14 mouse cellular contexts compared by ENCODE assay signal in the genomic region with DNA sequence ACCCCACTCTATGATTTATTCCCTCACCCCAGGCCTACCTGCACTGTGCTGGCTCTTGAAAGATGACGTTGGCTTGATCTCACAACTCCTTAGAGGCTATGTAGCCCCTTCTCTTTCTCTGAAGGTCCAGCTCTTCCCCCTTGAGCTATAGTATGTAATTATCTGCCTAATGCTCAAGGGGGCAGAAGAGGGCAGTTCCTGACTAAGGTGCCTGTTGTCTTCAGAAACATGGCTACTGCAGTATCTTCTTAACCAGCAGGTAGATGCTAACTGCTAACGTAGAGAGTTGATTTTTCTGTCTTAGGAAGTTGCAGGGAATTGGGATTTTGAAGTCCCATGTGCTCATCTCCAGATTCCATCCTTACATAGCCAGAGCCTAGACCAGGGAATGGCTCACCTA. TPM values are rescaled to one million over a fixed set of nuclear protein-coding genes. Genes with fewer than 3 reads are reported as not detected.
DNase-seq lines count a peak whose midpoint lies in the region; ATAC-seq and TF ChIP-seq lines count a peak whose summit lies in the region.
"Had no signal": no experiment of that assay in that cellular context is flagged by ENCODE, and none has a peak within 500 bp of the region (broad histone marks: within the 10 kb centered on the region; RNA-seq: fewer than 3 reads in every experiment).

No protein-coding gene starts in this region.

- H3K27ac ChIP-seq in forebrain, embryonic 11.5 days (ENCODE audit: low read depth, low read length), result no peak overlapping the region
- H3K27ac ChIP-seq in forebrain, embryonic 13.5 days, result no peak overlapping the region
- no peak overlapping the region for H3K27ac ChIP-seq in lung, embryonic 14.5 days (ENCODE audit: low read depth)
- H3K27ac ChIP-seq: midbrain, embryonic 12.5 days had no signal

- no peak overlapping the region for H3K4me2 ChIP-seq in forebrain, embryonic 11.5 days (ENCODE audit: low read depth, low read length, severe bottlenecking)
- no peak overlapping the region for H3K4me2 ChIP-seq in forebrain, embryonic 13.5 days
- no peak overlapping the region for H3K4me2 ChIP-seq in lung, embryonic 14.5 days
- H3K4me2 ChIP-seq: midbrain, embryonic 12.5 days had no signal

- no peak for ATAC-seq in forebrain, embryonic 11.5 days (replicated peaks; ENCODE audit: low FRiP score)
- no peak for ATAC-seq in forebrain, embryonic 13.5 days
- no peak for ATAC-seq in lung, embryonic 14.5 days (ENCODE audit: insufficient read depth)
- peak; percentile 66 for ATAC-seq in megakaryocyte-erythroid progenitor cell, adult 5-6 weeks (replicated peaks; ENCODE audit: low FRiP score, low TSS enrichment, poor library complexity, severe bottlenecking)

- H3K9ac ChIP-seq in forebrain, embryonic 11.5 days (ENCODE audit: low read length), result no peak overlapping the region
- H3K9ac ChIP-seq in forebrain, embryonic 13.5 days, result no peak overlapping the region
- no peak overlapping the region for H3K9ac ChIP-seq in lung, embryonic 14.5 days
- H3K9ac ChIP-seq: midbrain, embryonic 12.5 days had no signal

- H3K4me1 ChIP-seq in forebrain, embryonic 11.5 days (replicated peaks; ENCODE audit: control insufficient read depth, insufficient read depth, low read length), result peaks cover 2% of the 10 kb centered on the region; the same call in 1 of the 2 replicates
- H3K4me1 ChIP-seq in forebrain, embryonic 13.5 days, result peaks cover 9% of the 10 kb centered on the region
- H3K4me1 ChIP-seq in lung, embryonic 14.5 days (ENCODE audit: insufficient read depth), result no peaks in the 10 kb centered on the region

- no peaks in the 10 kb centered on the region for H3K27me3 ChIP-seq in forebrain, embryonic 11.5 days (ENCODE audit: control insufficient read depth, insufficient read depth, low read length)
- H3K27me3 ChIP-seq in forebrain, embryonic 13.5 days, result 0 out of 2 replicates have a peak, but pooled peaks cover 9% of the 10 kb centered on the region
- no peaks in the 10 kb centered on the region for H3K27me3 ChIP-seq in lung, embryonic 14.5 days (ENCODE audit: insufficient read depth, low read length)

- DNase-seq in forebrain, embryonic 11.5 days (ENCODE audit: low spot score), result peak; percentile 41
- peak; percentile 25 for DNase-seq in lung, embryonic 14.5 days
- DNase-seq in lung, postnatal 4 days, result no peak
- peak; percentile 66 for DNase-seq in NIH3T3 (ENCODE audit: low read depth)
- no peak for DNase-seq in natural killer cell, adult 2 months (ENCODE audit: low spot score in 2 of 2)
- DNase-seq in heart, adult 18-20 months, result no peak
- DNase-seq: cerebellum, postnatal 10 days; gastrocnemius, postnatal 36 days; kidney, postnatal 4 days had no signal

- TF ChIP-seq CTCF in lung, embryonic 14.5 days (IDR thresholded peaks at IDR 0.05; ENCODE audit: low read depth), result peak; percentile 53

- WGBS in forebrain, embryonic 11.5 days, result 56% methylated on average over 2 of the region's 2 CpGs
- 53% methylated on average over 2 of the region's 2 CpGs for WGBS in forebrain, embryonic 13.5 days
- WGBS in lung, embryonic 14.5 days, result 50% methylated on average over 2 of the region's 2 CpGs

- no peaks in the 10 kb centered on the region for H3K36me3 ChIP-seq in forebrain, embryonic 11.5 days (ENCODE audit: control insufficient read depth, insufficient read depth, low read length)
- no peaks in the 10 kb centered on the region for H3K36me3 ChIP-seq in forebrain, embryonic 13.5 days (ENCODE audit: poor library complexity, severe bottlenecking)
- H3K36me3 ChIP-seq in lung, embryonic 14.5 days (ENCODE audit: insufficient read depth), result no peaks in the 10 kb centered on the region
- H3K36me3 ChIP-seq: midbrain, embryonic 12.5 days had no signal

- H3K4me3 ChIP-seq in forebrain, embryonic 11.5 days (ENCODE audit: low read depth, low read length), result no peak overlapping the region
- no peak overlapping the region for H3K4me3 ChIP-seq in forebrain, embryonic 13.5 days
- no peak overlapping the region for H3K4me3 ChIP-seq in lung, embryonic 14.5 days (ENCODE audit: low read depth, low read length)
- H3K4me3 ChIP-seq: midbrain, embryonic 12.5 days had no signal

- H3K9me3 ChIP-seq in forebrain, embryonic 11.5 days (ENCODE audit: control insufficient read depth, low read length), result peaks cover 3% of the 10 kb centered on the region; the same call in 1 of the 2 replicates
- peaks cover 6% of the 10 kb centered on the region for H3K9me3 ChIP-seq in forebrain, embryonic 13.5 days (replicated peaks)
- H3K9me3 ChIP-seq in lung, embryonic 14.5 days (ENCODE audit: low read depth, low read length), result no peaks in the 10 kb centered on the region

RNA-seq across cellular contexts. Expression of gene 1700016C15Rik, which starts 24.4 kb away (rescaled TPM):
- polyA plus RNA-seq in forebrain, embryonic 11.5 days (2014; fragmentation: Nextera tagmentation; extraction: Ambion mirVana), result not detected in 2 replicates
- polyA plus RNA-seq in forebrain, embryonic 13.5 days (2015; fragmentation: Nextera tagmentation; extraction: Ambion mirVana), result not detected in 2 replicates
- polyA plus RNA-seq in lung, embryonic 14.5 days (2014; fragmentation: Nextera tagmentation; extraction: Ambion mirVana), result not detected in 2 replicates
- not detected in 2 replicates for total RNA-seq in megakaryocyte-erythroid progenitor cell, adult 5-6 weeks (2014; fragmentation: Nextera tagmentation)
- not detected in 2 replicates for total RNA-seq in megakaryocyte-erythroid progenitor cell, adult 5-6 weeks (2017)
- total RNA-seq in heart, adult 18-20 months (2021), result not detected
- total RNA-seq: hematopoietic stem cell, adult 5-6 weeks had no signal
- polyA plus RNA-seq: limb, embryonic 14.5 days; midbrain, embryonic 12.5 days had no signal

Comparison
In these comparisons a context has a peak if more than half of its experiments do, and no peak if none do; other contexts are left out.
1. DNase-seq: peak in forebrain, embryonic 11.5 days (single experiment), lung, embryonic 14.5 days (single experiment) and NIH3T3 (single experiment); none in lung, postnatal 4 days (0 of 2), natural killer cell, adult 2 months (0 of 2) and heart, adult 18-20 months (0 of 2).